Mouse (Mus musculus) central nervous system, embryonic 18 days (tissue): ENCODE data around the gene Dhdds. TPM values are rescaled to one million over a fixed set of nuclear protein-coding genes. Genes with fewer than 3 reads are reported as not detected.

Experiments used
- polyA plus RNA-seq: library from polyadenylated mRNA; depleted of rRNA; stranded (reverse); fragments of >200 nt; gene quantifications from 2 replicates; pipeline ENCODE4 v1.2.3, GENCODE M21; 2012; rRNA removed

Gene Dhdds
- 50.9 and 52.2 TPM in 2 replicates for polyA plus RNA-seq

GRCm38 (mm10) chr4:134000466-134001438 is at the start of gene Dhdds:
Gene Dhdds (minus strand): TSS chr4:134000918.

GRCm38 (mm10) chr4:134018779-134019145 is 18.0 kb upstream of the Dhdds start, which contains the start of gene Lin28a:
Gene Lin28a (minus strand): TSS chr4:134018841.

GRCm38 (mm10) chr4:133968150-133968921 is 32.4 kb downstream of the Dhdds start, which contains the start of gene Hmgn2:
Gene Hmgn2 (minus strand): TSS chr4:133968650.

Other genes starting within 250 kb of the Dhdds start
- 53.4 and 60.1 TPM in 2 replicates for gene Arid1a, start 244.1 kb downstream of the Dhdds start, polyA plus RNA-seq
- gene Rps6ka1, start 113.1 kb downstream of the Dhdds start, polyA plus RNA-seq, result 14.4 and 14.7 TPM in 2 replicates
- gene Hmgn2, start 32.3 kb downstream of the Dhdds start, polyA plus RNA-seq, result 429 and 457 TPM in 2 replicates
- 0.17 and 0.21 TPM in 2 replicates for gene Lin28a, start 17.9 kb upstream of the Dhdds start, polyA plus RNA-seq
- gene Zfp683, start 52.9 kb upstream of the Dhdds start, polyA plus RNA-seq, result not detected in 2 replicates
- gene Crybg2, start 59.9 kb upstream of the Dhdds start, polyA plus RNA-seq, result 5.2 and 5.3 TPM in 2 replicates
- gene Cd52, start 94.2 kb upstream of the Dhdds start, polyA plus RNA-seq, result 1.4 TPM in 2 replicates
- 25.0 and 26.3 TPM in 2 replicates for gene Ubxn11, start 101.7 kb upstream of the Dhdds start, polyA plus RNA-seq
- 303 and 333 TPM in 2 replicates for gene Sh3bgrl3, start 127.9 kb upstream of the Dhdds start, polyA plus RNA-seq
- 20.0 and 23.9 TPM in 2 replicates for gene Cep85, start 186.2 kb upstream of the Dhdds start, polyA plus RNA-seq
- gene Gm7534, start 202.1 kb upstream of the Dhdds start, polyA plus RNA-seq, result not detected in 2 replicates
- gene Catsper4, start 226.5 kb upstream of the Dhdds start, polyA plus RNA-seq, result 0.09 and 0.14 TPM in 2 replicates
- gene Cnksr1, start 237.5 kb upstream of the Dhdds start, polyA plus RNA-seq, result 0.35 and 0.74 TPM in 2 replicates
- 0.11 TPM in 1 of 2 replicates, not detected in the other for gene E130218I03Rik, start 242.7 kb upstream of the Dhdds start, polyA plus RNA-seq
- 14.1 and 14.4 TPM in 2 replicates for gene Zfp593, start 244.7 kb upstream of the Dhdds start, polyA plus RNA-seq
- 0.14 and 0.25 TPM in 2 replicates for gene Gm30191, start 246.0 kb upstream of the Dhdds start, polyA plus RNA-seq